Comparison of ENCODE assay signal across 8 mouse cellular contexts in genomic region chr16:30790036-30790435, GRCm38 (mm10).
DNase-seq lines count a peak whose midpoint lies in the region; ATAC-seq and TF ChIP-seq lines count a peak whose summit lies in the region.

No protein-coding gene starts in this region.

- no peak overlapping the region for H3K4me3 ChIP-seq in heart, postnatal 0 days (ENCODE audit: low read depth, low read length)

- no peak overlapping the region for H3K4me2 ChIP-seq in heart, postnatal 0 days (ENCODE audit: low read depth, low read length)

- H3K9ac ChIP-seq in heart, postnatal 0 days (replicated peaks; ENCODE audit: low read depth, low read length), result peak overlapping the region; percentile 15

- no peaks in the 10 kb centered on the region for H3K36me3 ChIP-seq in heart, postnatal 0 days (replicated peaks; ENCODE audit: control insufficient read depth, insufficient read depth, low read length)

- H3K9me3 ChIP-seq in heart, postnatal 0 days (replicated peaks; ENCODE audit: control insufficient read depth, low read length), result no peaks in the 10 kb centered on the region

- no peak for TF ChIP-seq EP300 in heart, postnatal 0 days (IDR thresholded peaks at IDR 0.05; ENCODE audit: low read depth)

- DNase-seq in MEL-GATA-1-ER (ENCODE audit: extremely low read depth, low read depth), result peak; percentile 73
- peak; percentile 16 for DNase-seq in brain, adult 2 months (ENCODE audit: low read depth, low spot score)
- peak; percentile 65 for DNase-seq in heart, postnatal 0 days (ENCODE audit: low spot score)
- peak; percentile 63 to 69 for DNase-seq in kidney, postnatal 36 days
- DNase-seq in lung, postnatal 4 days, result peak; percentile 74 to 85
- DNase-seq in ovary, postnatal 10 days (ENCODE audit: low spot score), result no peak
- DNase-seq in cerebellum, adult 8-10 months, result no peak
- no peak for DNase-seq in embryo, embryonic 10.5 days (ENCODE audit: low spot score)

- WGBS in heart, postnatal 0 days, result 19% methylated on average over 3 of the region's 3 CpGs

- peak; percentile 55 for ATAC-seq in heart, postnatal 0 days (ENCODE audit: insufficient read depth, low read depth)

- H3K27me3 ChIP-seq in heart, postnatal 0 days (ENCODE audit: control insufficient read depth, insufficient read depth, low read length), result no peaks in the 10 kb centered on the region

- peaks cover 62% of the 10 kb centered on the region for H3K4me1 ChIP-seq in heart, postnatal 0 days (ENCODE audit: control insufficient read depth, insufficient read depth)

- H3K27ac ChIP-seq in heart, postnatal 0 days (ENCODE audit: low read depth), result peak overlapping the region; percentile 86

- no peak for TF ChIP-seq CTCF in heart, postnatal 0 days (IDR thresholded peaks at IDR 0.05; ENCODE audit: low read depth)

Comparison
In these comparisons a context has a peak if more than half of its experiments do, and no peak if none do; other contexts are left out.
1. DNase-seq: peak in MEL-GATA-1-ER (single experiment), brain, adult 2 months (single experiment), heart, postnatal 0 days (single experiment), kidney, postnatal 36 days (2 of 2) and lung, postnatal 4 days (2 of 2); none in ovary, postnatal 10 days (single experiment), cerebellum, adult 8-10 months (single experiment) and embryo, embryonic 10.5 days (single experiment).